Mouse (Mus musculus) stomach, embryonic 14.5 days (tissue): ENCODE measurements around the gene Cecr2. TPM values are rescaled to one million over a fixed set of nuclear protein-coding genes. Genes with fewer than 3 reads are reported as not detected.

Experiments used
- ATAC-seq: fragments of 200-750 bp; cut with Nextera tagmentation; 2 replicates; pipeline ENCODE4 v1.8.0; 2017; ENCODE audit warnings: low read depth, moderate TSS enrichment; ENCODE audit not compliant: insufficient number of reproducible peaks, insufficient read depth, low FRiP score
- H3K27ac ChIP-seq: fragments of 300-500 bp; sonication (generic); 2 replicates; pipeline ENCODE4 v1.5.1; 2014; ENCODE audit warnings: mild to moderate bottlenecking, low read length, moderate library complexity, mixed read lengths
- H3K27me3 ChIP-seq: fragments of 300-500 bp; sonication (generic); 2 replicates; pipeline ENCODE4 v1.6.1; 2014; ENCODE audit warnings: low read length, control low read depth, mixed read lengths; ENCODE audit not compliant: control insufficient read depth, insufficient read depth
- H3K36me3 ChIP-seq: fragments of 300-500 bp; sonication (generic); 2 replicates; pipeline ENCODE4 v1.6.1; 2014; ENCODE audit warnings: mild to moderate bottlenecking, control low read depth, low read length, moderate library complexity, mixed read lengths; ENCODE audit not compliant: control insufficient read depth, insufficient read depth
- H3K4me1 ChIP-seq: fragments of 300-500 bp; sonication (generic); 2 replicates; pipeline ENCODE4 v1.6.1; 2014; ENCODE audit warnings: low read length, control low read depth, mixed read lengths; ENCODE audit not compliant: control insufficient read depth, insufficient read depth
- H3K4me2 ChIP-seq: fragments of 300-500 bp; sonication (generic); replicated peaks from 2 replicates; pipeline ENCODE4 v1.6.1; 2014; ENCODE audit warnings: low read depth, low read length, control low read depth
- H3K4me3 ChIP-seq: fragments of 300-500 bp; sonication (generic); 2 replicates; pipeline ENCODE4 v1.5.1; 2014; ENCODE audit warnings: low read depth, low read length, control low read depth
- H3K9ac ChIP-seq: fragments of 300-500 bp; sonication (generic); replicated peaks from 2 replicates; pipeline ENCODE4 v1.6.1; 2014; ENCODE audit warnings: low read depth, mild to moderate bottlenecking, control low read depth, low read length, moderate library complexity, mixed read lengths
- H3K9me3 ChIP-seq: fragments of 300-500 bp; sonication (generic); 2 replicates; pipeline ENCODE4 v1.6.1; 2016; ENCODE audit warnings: low read depth, low read length, control low read depth; ENCODE audit not compliant: control insufficient read depth
- WGBS: fragments of 180-500 bp; shearing (Covaris S2); extraction: QIAGEN DNeasy Blood & Tissue Kit; methylation state at CpG from one replicate; pipeline ENCODE4 v1.1.7; 2014; 5-methylcytosine and 5-hydroxymethylcytosine counted together
- polyA plus RNA-seq: library from polyadenylated mRNA; unstranded; fragments of >200 nt; fragmentation: Nextera tagmentation; extraction: Ambion mirVana; gene quantifications from 2 replicates; pipeline ENCODE4 v1.2.1, GENCODE M21; 2014

Gene Cecr2
- polyA plus RNA-seq, 1 experiment from 2014 or later: 3.3 TPM

- Histone ChIP-seq H3K9ac (no peak overlapping the region), H3K27ac (no peak overlapping the region), H3K4me3 (no peak overlapping the region), H3K4me1 (no peaks in the 10 kb centered on the region), H3K27me3 (no peaks in the 10 kb centered on the region), H3K36me3 (no peaks in the 10 kb centered on the region), H3K4me2 (no peak overlapping the region), H3K9me3 (no peaks in the 10 kb centered on the region)
- no peak for ATAC-seq
- WGBS: 82% methylated on average over 1 of the region's 1 CpGs
Measured at GRCm38 (mm10) chr6:120771366-120771765, 105.2 kb downstream of the Cecr2 start.

- ATAC-seq: no peak
- H3K36me3 ChIP-seq: no peaks in the 10 kb centered on the region
- no peak overlapping the region for H3K9ac ChIP-seq
- H3K4me3 ChIP-seq: no peak overlapping the region
- H3K9me3 ChIP-seq: no peaks in the 10 kb centered on the region
- no peaks in the 10 kb centered on the region for H3K4me1 ChIP-seq
- H3K4me2 ChIP-seq: no peak overlapping the region
- H3K27ac ChIP-seq: no peak overlapping the region
- no peaks in the 10 kb centered on the region for H3K27me3 ChIP-seq
Measured at GRCm38 (mm10) chr6:120772025-120772424, 105.9 kb downstream of the Cecr2 start.

GRCm38 (mm10) chr6:120773149-120773628, 107.0 kb downstream of the Cecr2 start, which contains the start of gene Slc25a18:
Slc25a18 (plus strand) TSS chr6:120773578.
- H3K9ac ChIP-seq: no peak within 1 kb of the TSS
- H3K4me3 ChIP-seq: no peak within 1 kb of the TSS
- no peak for ATAC-seq
- WGBS: 73% methylated on average over 5 of the region's 5 CpGs
- no peaks in the 10 kb centered on the region for H3K9me3 ChIP-seq
- no peak within 1 kb of the TSS for H3K27ac ChIP-seq
- H3K27me3 ChIP-seq: no peaks in the 10 kb centered on the region
- H3K4me2 ChIP-seq: no peak within 1 kb of the TSS
- no peaks in the 10 kb centered on the region for H3K4me1 ChIP-seq
- H3K36me3 ChIP-seq: no peaks in the 10 kb centered on the region

- Histone ChIP-seq H3K4me2 (no peak overlapping the region), H3K36me3 (no peaks in the 10 kb centered on the region), H3K27me3 (no peaks in the 10 kb centered on the region), H3K9me3 (no peaks in the 10 kb centered on the region), H3K4me1 (no peaks in the 10 kb centered on the region), H3K4me3 (no peak overlapping the region), H3K27ac (no peak overlapping the region), H3K9ac (no peak overlapping the region)
- ATAC-seq: no peak
- WGBS: 68% methylated on average over 6 of the region's 6 CpGs
Measured at GRCm38 (mm10) chr6:120773763-120774162, 107.6 kb downstream of the Cecr2 start.

GRCm38 (mm10) chr6:120776286-120776685, 110.1 kb downstream of the Cecr2 start:
- no peaks in the 10 kb centered on the region for H3K4me1 ChIP-seq
- H3K9ac ChIP-seq: no peak overlapping the region
- no peak overlapping the region for H3K4me3 ChIP-seq
- no peak for ATAC-seq
- H3K9me3 ChIP-seq: no peaks in the 10 kb centered on the region
- H3K27ac ChIP-seq: no peak overlapping the region
- H3K36me3 ChIP-seq: no peaks in the 10 kb centered on the region
- no peak overlapping the region for H3K4me2 ChIP-seq
- no peaks in the 10 kb centered on the region for H3K27me3 ChIP-seq
- 72% methylated on average over 3 of the region's 3 CpGs for WGBS

GRCm38 (mm10) chr6:120777533-120777932, 111.4 kb downstream of the Cecr2 start:
- Histone ChIP-seq H3K36me3 (no peaks in the 10 kb centered on the region), H3K4me1 (no peaks in the 10 kb centered on the region), H3K27me3 (no peaks in the 10 kb centered on the region), H3K4me2 (no peak overlapping the region), H3K4me3 (no peak overlapping the region), H3K27ac (no peak overlapping the region), H3K9ac (no peak overlapping the region), H3K9me3 (no peaks in the 10 kb centered on the region)
- ATAC-seq: no peak
- 71% methylated on average over 9 of the region's 9 CpGs for WGBS

- no peaks in the 10 kb centered on the region for H3K36me3 ChIP-seq
- no peaks in the 10 kb centered on the region for H3K27me3 ChIP-seq
- no peak overlapping the region for H3K4me2 ChIP-seq
- WGBS: 53% methylated on average over 3 of the region's 3 CpGs
- H3K27ac ChIP-seq: no peak overlapping the region
- H3K9me3 ChIP-seq: no peaks in the 10 kb centered on the region
- H3K9ac ChIP-seq: no peak overlapping the region
- H3K4me3 ChIP-seq: no peak overlapping the region
- no peak for ATAC-seq
- H3K4me1 ChIP-seq: no peaks in the 10 kb centered on the region
Measured at GRCm38 (mm10) chr6:120778226-120778625, 112.1 kb downstream of the Cecr2 start.

- Histone ChIP-seq H3K4me1 (no peaks in the 10 kb centered on the region), H3K9me3 (no peaks in the 10 kb centered on the region), H3K4me3 (no peak overlapping the region), H3K9ac (no peak overlapping the region), H3K36me3 (no peaks in the 10 kb centered on the region), H3K4me2 (no peak overlapping the region), H3K27ac (no peak overlapping the region), H3K27me3 (no peaks in the 10 kb centered on the region)
- WGBS: 84% methylated on average over 2 of the region's 2 CpGs
- ATAC-seq: no peak
Measured at GRCm38 (mm10) chr6:120782948-120783347, 116.8 kb downstream of the Cecr2 start.

GRCm38 (mm10) chr6:120784351-120784750, 118.2 kb downstream of the Cecr2 start:
- 55% methylated on average over 7 of the region's 7 CpGs for WGBS
- Histone ChIP-seq H3K27me3 (no peaks in the 10 kb centered on the region), H3K4me2 (no peak overlapping the region), H3K27ac (no peak overlapping the region), H3K4me1 (no peaks in the 10 kb centered on the region), H3K9me3 (no peaks in the 10 kb centered on the region), H3K36me3 (no peaks in the 10 kb centered on the region), H3K9ac (no peak overlapping the region), H3K4me3 (no peak overlapping the region)
- no peak for ATAC-seq
